Mouse (Mus musculus): Measurements from ENCODE around the gene Gm17606.

Gm17606 gene

DNA sequence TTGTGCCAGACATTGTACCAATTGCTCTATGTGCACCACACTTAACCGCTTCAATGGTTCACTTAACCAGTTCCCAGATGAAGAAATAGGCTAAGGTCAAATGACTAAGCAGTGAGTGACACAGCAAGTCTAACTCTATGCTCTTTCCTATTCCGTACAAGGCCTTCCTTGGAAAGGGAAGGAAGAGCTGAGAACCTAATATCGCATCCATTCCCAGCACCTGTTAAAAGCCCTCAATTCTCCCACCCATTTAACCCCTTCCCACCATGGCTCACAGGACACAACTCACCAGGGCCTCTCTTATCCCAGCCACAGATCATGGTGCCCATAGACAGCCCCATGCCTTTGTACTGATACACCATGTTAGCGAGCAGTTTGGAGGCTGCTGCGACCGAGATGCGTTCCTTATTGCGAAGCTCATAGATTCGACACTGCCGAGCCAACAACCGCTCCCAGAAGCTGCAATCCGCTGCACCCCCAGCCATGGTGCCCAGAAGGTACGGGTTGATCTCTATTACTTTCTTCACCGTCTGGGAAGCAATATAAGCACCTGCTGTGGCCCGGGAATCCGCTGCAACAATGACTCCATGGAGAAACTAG lies 24.4 kb upstream of the Gm17606 start:
- no peak for TF ChIP-seq GATA4 (IDR thresholded peaks at IDR 0.05; ENCODE audit: insufficient replicate concordance, low read length)

GRCm38 (mm10) chr14:54617152-54617896 lies 23.4 kb upstream of the Gm17606 start:
- TF ChIP-seq GATA4 (IDR thresholded peaks at IDR 0.05; ENCODE audit: insufficient replicate concordance, low read length): no peak

GRCm38 (mm10) chr14:54617897-54618365 lies 22.8 kb upstream of the Gm17606 start, which contains the start of gene Psmb5:
Gene Psmb5, minus strand, starts transcription at chr14:54618022.
- no peak for TF ChIP-seq GATA4 (IDR thresholded peaks at IDR 0.05; ENCODE audit: insufficient replicate concordance, low read length)

DNA sequence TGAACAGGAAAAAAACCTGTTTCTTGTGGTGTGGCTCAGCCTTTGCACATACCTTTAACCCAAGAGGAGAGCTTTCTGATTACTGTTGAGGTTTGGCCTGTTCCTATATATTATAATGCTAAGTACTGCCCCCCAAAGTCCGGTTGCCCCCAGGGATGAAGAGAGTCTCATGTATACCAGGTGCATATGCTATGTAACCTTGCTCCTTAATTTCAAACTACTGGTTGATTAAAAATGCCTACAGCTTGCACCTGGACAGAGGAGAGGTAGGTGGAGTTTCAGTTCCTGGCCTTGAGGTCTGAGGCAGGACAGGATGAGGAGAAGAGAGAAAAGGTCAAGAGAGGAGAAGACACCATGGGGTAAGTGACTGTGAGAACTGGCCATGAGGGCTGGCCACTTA lies 19.6 kb upstream of the Gm17606 start, which contains the start of gene Psmb11:
Psmb11 (plus strand) TSS at position 301 of the 400 bp plus-strand sequence.
- TF ChIP-seq GATA4 (IDR thresholded peaks at IDR 0.05; ENCODE audit: insufficient replicate concordance, low read length): no peak

DNA sequence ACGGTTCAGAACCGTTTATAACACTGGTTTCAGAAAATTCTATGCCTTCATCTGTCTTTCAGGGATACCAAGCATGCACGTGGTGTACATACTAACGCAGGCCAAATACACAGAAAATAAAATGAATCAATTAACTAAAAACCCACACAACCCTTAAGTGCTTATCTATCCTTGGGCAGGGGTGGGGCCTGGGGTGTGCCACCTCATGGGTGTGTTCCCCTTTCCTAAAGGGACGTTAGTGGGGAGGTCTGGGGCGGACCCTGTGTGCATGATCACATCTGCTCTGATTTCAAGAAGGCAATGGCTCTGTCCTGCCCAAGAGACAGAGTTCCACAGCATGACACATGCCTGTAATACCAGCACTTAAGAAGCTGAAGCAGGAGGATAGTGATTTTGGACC lies 17.4 kb upstream of the Gm17606 start:
- TF ChIP-seq GATA4 (IDR thresholded peaks at IDR 0.05; ENCODE audit: insufficient replicate concordance, low read length): no peak

GRCm38 (mm10) chr14:54624976-54625375 lies 15.8 kb upstream of the Gm17606 start:
- TF ChIP-seq GATA4 (IDR thresholded peaks at IDR 0.05; ENCODE audit: insufficient replicate concordance, low read length): no peak

- no peak for TF ChIP-seq GATA4 (IDR thresholded peaks at IDR 0.05; ENCODE audit: insufficient replicate concordance, low read length)
Observed at GRCm38 (mm10) chr14:54628103-54628502, 12.6 kb upstream of the Gm17606 start.

DNA sequence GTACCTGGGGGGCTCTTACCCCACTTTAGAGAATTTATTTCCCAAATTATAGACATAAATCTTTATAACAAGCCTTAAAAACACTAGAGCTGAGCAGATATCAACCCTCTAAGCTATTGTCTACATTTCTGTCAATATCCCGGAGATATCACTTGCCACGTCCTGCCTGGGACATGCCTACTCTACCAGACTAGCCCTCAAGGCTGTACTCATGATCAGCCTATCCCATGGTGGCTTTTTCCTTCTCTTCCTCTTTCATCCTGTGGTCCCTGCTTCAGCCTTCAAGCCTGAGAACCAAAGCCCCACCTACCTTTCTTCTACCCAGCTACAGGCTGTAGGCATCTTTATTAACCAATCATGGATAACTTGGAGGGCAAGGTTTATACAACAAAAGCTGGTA lies 11.0 kb upstream of the Gm17606 start:
- TF ChIP-seq GATA4 (IDR thresholded peaks at IDR 0.05; ENCODE audit: insufficient replicate concordance, low read length): no peak

DNA sequence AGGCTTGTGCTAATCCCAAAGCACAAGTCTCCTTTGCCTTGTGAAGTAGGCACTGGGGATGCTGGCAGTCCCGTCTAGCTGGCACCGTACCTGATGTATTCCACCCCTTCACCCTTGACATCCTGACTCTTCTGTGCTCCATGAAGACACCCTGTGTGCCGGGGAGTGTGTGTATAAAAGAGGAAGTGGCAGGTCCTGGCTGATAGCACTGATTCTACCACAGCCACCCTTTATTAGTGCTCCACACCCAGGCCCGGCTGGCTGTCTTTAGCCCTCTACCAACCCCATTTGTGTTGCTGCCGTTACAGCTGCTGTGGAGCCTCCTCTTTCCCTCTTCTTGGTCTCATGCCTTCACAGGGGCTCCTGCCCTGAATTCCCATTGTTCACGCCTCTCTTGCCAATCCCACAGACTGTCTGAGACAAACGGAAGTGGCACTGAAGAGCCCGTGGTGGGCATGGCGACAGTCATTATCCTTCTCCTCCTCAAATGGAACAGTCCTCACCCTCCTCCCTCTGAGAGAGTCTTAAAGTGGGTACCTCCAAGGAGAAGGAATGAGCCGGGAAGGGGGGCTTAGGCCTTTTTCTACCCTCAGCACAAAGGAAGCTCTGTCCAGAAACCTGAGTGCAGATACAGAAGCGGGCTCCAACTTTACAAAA lies 10.0 kb upstream of the Gm17606 start:
- TF ChIP-seq GATA4 (IDR thresholded peaks at IDR 0.05; ENCODE audit: insufficient replicate concordance, low read length): no peak

DNA sequence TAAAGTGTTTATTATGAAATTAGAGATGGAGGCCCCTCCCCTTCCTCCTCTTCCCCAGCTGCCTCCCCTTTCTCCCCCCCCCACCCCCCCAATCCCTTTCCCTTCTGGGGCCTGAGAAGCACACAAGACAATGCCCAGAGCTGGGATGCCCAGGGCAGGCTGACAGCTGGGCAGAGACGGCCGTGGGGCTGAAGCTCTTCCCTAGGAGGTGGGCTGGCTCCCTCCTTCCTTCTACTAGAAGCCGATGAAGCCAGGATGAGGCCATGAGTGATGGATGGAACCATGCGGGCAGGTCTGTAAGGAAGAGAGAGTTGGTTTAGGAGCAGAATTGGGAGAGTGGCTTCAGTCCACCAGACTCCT lies 9.5 kb upstream of the Gm17606 start:
- TF ChIP-seq GATA4 (IDR thresholded peaks at IDR 0.05; ENCODE audit: insufficient replicate concordance, low read length): no peak

DNA sequence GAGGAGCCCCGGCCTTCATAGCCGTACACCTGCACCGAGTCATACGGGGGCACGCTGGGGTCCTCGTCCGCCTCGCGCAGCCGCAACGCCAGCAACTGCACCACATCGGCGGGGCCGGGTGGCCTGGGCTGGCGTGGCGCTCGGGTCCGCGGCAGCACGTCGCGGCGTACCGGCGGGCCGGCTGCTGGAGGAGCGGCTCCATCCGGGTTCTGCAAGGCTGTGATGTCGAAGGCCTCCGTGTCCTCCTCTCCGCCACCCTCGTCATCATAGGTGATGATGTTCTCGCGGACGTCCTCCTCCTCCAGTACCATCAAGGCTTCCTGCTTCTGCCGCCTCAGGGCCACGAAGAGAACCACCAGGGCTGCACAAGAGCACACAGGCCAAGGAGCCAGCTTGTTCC lies 8.5 kb upstream of the Gm17606 start:
- TF ChIP-seq GATA4 (IDR thresholded peaks at IDR 0.05; ENCODE audit: insufficient replicate concordance, low read length): no peak

DNA sequence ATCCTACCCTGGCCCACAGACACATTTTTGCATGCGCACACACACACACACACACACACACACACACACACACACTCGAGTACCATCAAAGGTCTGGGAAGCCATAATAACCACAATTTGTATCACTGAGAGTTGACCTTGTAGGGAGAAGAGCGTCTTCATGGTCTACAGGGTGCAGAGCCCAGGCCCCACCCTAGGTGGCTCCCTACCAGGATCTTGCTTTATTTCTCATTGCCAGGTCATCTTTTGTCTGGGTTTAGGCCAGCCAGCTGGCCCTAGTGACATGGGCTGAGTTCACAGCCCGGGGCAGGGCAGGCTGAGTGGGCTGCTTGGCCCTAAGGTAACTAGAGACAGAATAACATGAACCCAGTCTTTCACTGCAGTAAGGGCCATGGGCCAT lies 6.6 kb upstream of the Gm17606 start:
- no peak for TF ChIP-seq GATA4 (IDR thresholded peaks at IDR 0.05; ENCODE audit: insufficient replicate concordance, low read length)

- no peak for TF ChIP-seq GATA4 (IDR thresholded peaks at IDR 0.05; ENCODE audit: insufficient replicate concordance, low read length)
Observed at GRCm38 (mm10) chr14:54636954-54637353, 3.8 kb upstream of the Gm17606 start.

DNA sequence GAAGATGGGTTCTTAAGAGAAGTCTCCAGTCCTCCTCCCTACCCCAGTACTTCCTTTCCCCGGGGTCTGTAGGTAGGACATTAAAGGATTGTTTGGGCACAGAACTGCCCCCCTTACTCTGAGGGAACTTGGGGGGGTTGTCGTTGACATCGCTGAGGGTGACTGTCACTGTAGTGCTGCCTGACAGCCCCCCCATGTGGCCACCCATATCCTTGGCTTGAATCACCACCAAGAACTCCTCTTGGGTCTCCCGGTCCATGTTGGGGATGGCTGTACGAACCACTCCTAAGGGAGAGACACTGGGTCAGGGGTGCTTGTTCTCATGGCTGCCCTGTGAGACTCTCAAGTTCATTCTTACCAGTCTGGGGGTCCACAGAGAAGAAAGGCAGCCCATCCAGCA lies 2.5 kb upstream of the Gm17606 start:
- TF ChIP-seq GATA4 (IDR thresholded peaks at IDR 0.05; ENCODE audit: insufficient replicate concordance, low read length): no peak

- TF ChIP-seq GATA4 (IDR thresholded peaks at IDR 0.05; ENCODE audit: insufficient replicate concordance, low read length): no peak
Observed at GRCm38 (mm10) chr14:54640121-54640520, 631 bp upstream of the Gm17606 start.
